Mouse (Mus musculus) erythroblast, embryonic 14.5 days (primary cell): Measurements from ENCODE around the gene Cela3a. TPM values are rescaled to one million over a fixed set of nuclear protein-coding genes. Genes with fewer than 3 reads are reported as not detected.
"Not testable (repeated sequence)": the region's sequence is repeated elsewhere in the genome, so short reads cannot be mapped to it uniquely, and the experiment has no call there.

Experiments
- H3K27me3 ChIP-seq: 2 replicates; pipeline ENCODE4 v1.6.1; 2012; ENCODE audit warnings: inconsistent platforms; ENCODE audit not compliant: control insufficient read depth
- H3K36me3 ChIP-seq: 2 replicates; pipeline ENCODE4 v1.6.1; 2012; ENCODE audit warnings: mild to moderate bottlenecking, inconsistent platforms; ENCODE audit not compliant: control insufficient read depth
- H3K4me1 ChIP-seq: 2 replicates; pipeline ENCODE4 v1.6.1; 2012; ENCODE audit warnings: inconsistent platforms; ENCODE audit not compliant: control insufficient read depth
- H3K4me3 ChIP-seq: replicated peaks from 2 replicates; pipeline ENCODE3; 2012; ENCODE audit warnings: moderate library complexity, mild to moderate bottlenecking, inconsistent platforms
- H3K9me3 ChIP-seq: 2 replicates; pipeline ENCODE4 v1.6.1; 2012; ENCODE audit warnings: low read length, inconsistent platforms, mixed read lengths; ENCODE audit not compliant: control insufficient read depth
- GATA1 ChIP-seq: IDR thresholded peaks from 2 replicates; pipeline ENCODE4 v1.6.1; 2012; ENCODE audit warnings: low read length, inconsistent platforms, mixed read lengths
- TAL1 ChIP-seq: IDR thresholded peaks from 3 replicates; pipeline ENCODE4 v1.6.1; 2012; ENCODE audit warnings: low read length, inconsistent platforms, mixed read lengths
- polyA plus RNA-seq: library from polyadenylated mRNA; stranded (reverse); fragments of >175 nt; gene quantifications from 2 replicates; pipeline ENCODE4 v1.2.3, GENCODE M21; 2012

The Cela3a gene
- polyA plus RNA-seq, 1 experiment = not detected

GRCm38 (mm10) chr4:137430502-137430901, 20.9 kb upstream of the Cela3a start, which contains the start of gene Cela3b:
Cela3b (minus strand) TSS chr4:137430540.
- H3K27me3 ChIP-seq = no peaks in the 10 kb centered on the region
- H3K4me3 ChIP-seq = no peak within 1 kb of the TSS
- H3K4me1 ChIP-seq = peaks cover 4% of the 10 kb centered on the region
- no peaks in the 10 kb centered on the region for H3K36me3 ChIP-seq
- TF ChIP-seq TAL1 = no peak
- no peak for TF ChIP-seq GATA1
- H3K9me3 ChIP-seq = no peaks in the 10 kb centered on the region

GRCm38 (mm10) chr4:137417712-137418564, 8.3 kb upstream of the Cela3a start:
- TF ChIP-seq GATA1 (no peak), TAL1 (no peak)
- Histone ChIP-seq H3K4me3 (no peak overlapping the region), H3K36me3 (no peaks in the 10 kb centered on the region), H3K4me1 (no peaks in the 10 kb centered on the region; the same call in 1 of the 2 replicates), H3K27me3 (no peaks in the 10 kb centered on the region), H3K9me3 (no peaks in the 10 kb centered on the region)

- Histone ChIP-seq H3K36me3 (no peaks in the 10 kb centered on the region), H3K4me3 (no peak overlapping the region), H3K27me3 (no peaks in the 10 kb centered on the region), H3K4me1 (no peaks in the 10 kb centered on the region; the same call in 1 of the 2 replicates), H3K9me3 (no peaks in the 10 kb centered on the region)
- TF ChIP-seq GATA1 (no peak), TAL1 (no peak)
Observed at GRCm38 (mm10) chr4:137414936-137415335, 5.3 kb upstream of the Cela3a start.

- H3K27me3 ChIP-seq, H3K9me3 ChIP-seq, H3K4me3 ChIP-seq, H3K4me1 ChIP-seq, H3K36me3 ChIP-seq: not testable (repeated sequence)
Observed at GRCm38 (mm10) chr4:137412185-137412709, 2.7 kb upstream of the Cela3a start.

- no peaks in the 10 kb centered on the region for H3K9me3 ChIP-seq
- no peak for TF ChIP-seq TAL1
- no peak overlapping the region for H3K4me3 ChIP-seq
- no peaks in the 10 kb centered on the region for H3K36me3 ChIP-seq
- no peaks in the 10 kb centered on the region for H3K27me3 ChIP-seq
- no peaks in the 10 kb centered on the region for H3K4me1 ChIP-seq
Observed at GRCm38 (mm10) chr4:137405571-137405970, 4.0 kb downstream of the Cela3a start.

- Histone ChIP-seq H3K4me1 (peaks cover 16% of the 10 kb centered on the region), H3K4me3 (no peak overlapping the region), H3K9me3 (no peaks in the 10 kb centered on the region; the same call in 1 of the 2 replicates), H3K27me3 (no peaks in the 10 kb centered on the region), H3K36me3 (no peaks in the 10 kb centered on the region)
- TF ChIP-seq GATA1 (no peak), TAL1 (no peak)
Observed at GRCm38 (mm10) chr4:137396641-137397525, 12.7 kb downstream of the Cela3a start.

- Histone ChIP-seq H3K4me1 (peaks cover 31% of the 10 kb centered on the region), H3K27me3 (no peaks in the 10 kb centered on the region)
- no peak for TF ChIP-seq TAL1
- TF ChIP-seq GATA1 = no peak
Observed at GRCm38 (mm10) chr4:137393378-137394135, 16.0 kb downstream of the Cela3a start.

GRCm38 (mm10) chr4:137392874-137393273, 16.7 kb downstream of the Cela3a start:
- TF ChIP-seq GATA1 (no peak), TAL1 (no peak)

More at GRCm38 (mm10) chr4:137393378-137394135, 16.0 kb downstream of the Cela3a start:
- H3K9me3 ChIP-seq = no peaks in the 10 kb centered on the region; the same call in 1 of the 2 replicates
- H3K4me3 ChIP-seq = no peak overlapping the region
- no peaks in the 10 kb centered on the region; the same call in 1 of the 2 replicates for H3K36me3 ChIP-seq

More at GRCm38 (mm10) chr4:137392874-137393273, 16.7 kb downstream of the Cela3a start:
- Histone ChIP-seq H3K4me1 (peaks cover 33% of the 10 kb centered on the region), H3K36me3 (no peaks in the 10 kb centered on the region; the same call in 1 of the 2 replicates), H3K4me3 (no peak overlapping the region), H3K27me3 (no peaks in the 10 kb centered on the region), H3K9me3 (no peaks in the 10 kb centered on the region; the same call in 1 of the 2 replicates)
